Mouse (Mus musculus): ENCODE measurements around the gene Wwp2. TPM values are rescaled to one million over a fixed set of nuclear protein-coding genes. Genes with fewer than 3 reads are reported as not detected.
A peak's percentile ranks its signal among the peaks of the same experiment; 100 is the strongest.

Wwp2 gene
- total RNA-seq, 2 experiments from 2014 or later: 53.9 to 57.8 TPM

DNA sequence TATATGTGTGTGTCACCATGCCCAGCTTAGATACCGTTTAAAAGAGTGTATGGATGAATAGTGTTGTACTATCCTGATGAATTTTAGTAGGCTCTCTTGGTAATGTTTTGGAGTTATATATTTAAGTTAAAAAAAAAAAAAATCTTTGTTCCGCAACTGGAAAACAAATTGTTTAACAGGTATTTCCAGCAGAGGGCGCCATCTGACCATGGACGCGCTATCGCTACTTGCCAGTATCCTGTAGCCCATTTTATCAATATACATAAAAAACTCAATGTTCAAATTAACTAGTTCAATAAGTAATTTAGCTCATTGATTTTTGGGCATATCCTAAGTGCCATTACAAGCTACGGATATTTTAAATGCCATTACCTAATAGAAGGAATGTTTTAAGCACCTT, 166.9 kb downstream of the Wwp2 start:
- peak in 1 of 2 experiments; percentile 34 for DNase-seq (ENCODE audit: low spot score in 2 of 2)

Small RNA genes within 50 kb of the gene (microRNA-seq; reads per million reads assigned to microRNA genes)
- 1,910 reads per million, percentile 82 among the genes with 10 or more reads in this experiment for gene Mir140

Other genes with a start within 250 kb of the Wwp2 start
- gene Nfat5, start 142.9 kb upstream of the Wwp2 start, total RNA-seq (2021): 100 to 1,000 TPM; 154 to 167 TPM
- gene Nqo1, start 33.2 kb upstream of the Wwp2 start, total RNA-seq (2021): 10 to 100 TPM in 1 of 2 experiments, 1 to 10 TPM in 1; 9.7 to 10.5 TPM
- gene Nob1, start 11.3 kb upstream of the Wwp2 start, total RNA-seq (2021): 10 to 100 TPM; 37.5 to 42.4 TPM
- gene Psmd7, start 152.1 kb downstream of the Wwp2 start, total RNA-seq (2021): 10 to 100 TPM; 87.4 to 89.7 TPM

Data from adrenal gland, postnatal 4 days (tissue).